Mouse (Mus musculus) lung, embryonic 14.5 days (tissue): ENCODE results near the gene Ptger4. TPM values are rescaled to one million over a fixed set of nuclear protein-coding genes. Genes with fewer than 3 reads are reported as not detected.

Experiments used
- ATAC-seq: fragments of 200-750 bp; cut with Nextera tagmentation; 2 replicates; pipeline ENCODE4 v1.8.0; 2017; ENCODE audit warnings: mild to moderate bottlenecking, moderate TSS enrichment, moderate library complexity; ENCODE audit not compliant: insufficient read depth
- DNase-seq: peaks from one replicate; pipeline ENCODE4 v3.0.0-alpha.2; 2015
- H3K27ac ChIP-seq: fragments of 300-500 bp; sonication (generic); 2 replicates; pipeline ENCODE4 v1.5.1; 2014; ENCODE audit warnings: low read depth, mild to moderate bottlenecking, moderate library complexity
- H3K27me3 ChIP-seq: fragments of 300-500 bp; sonication (generic); 2 replicates; pipeline ENCODE4 v1.6.1; 2014; ENCODE audit warnings: low read length, control low read depth; ENCODE audit not compliant: insufficient read depth
- H3K36me3 ChIP-seq: fragments of 300-500 bp; sonication (generic); 2 replicates; pipeline ENCODE4 v1.6.1; 2014; ENCODE audit warnings: control low read depth; ENCODE audit not compliant: insufficient read depth
- H3K4me1 ChIP-seq: fragments of 300-500 bp; sonication (generic); 2 replicates; pipeline ENCODE4 v1.6.1; 2014; ENCODE audit warnings: antibody characterized with exemption, control low read depth; ENCODE audit not compliant: insufficient read depth
- H3K4me2 ChIP-seq: fragments of 300-500 bp; sonication (generic); 2 replicates; pipeline ENCODE4 v1.6.1; 2014; ENCODE audit warnings: mild to moderate bottlenecking
- H3K4me3 ChIP-seq: fragments of 300-500 bp; sonication (generic); 2 replicates; pipeline ENCODE4 v1.5.1; 2014; ENCODE audit warnings: low read depth, low read length
- H3K9ac ChIP-seq: fragments of 300-500 bp; sonication (generic); 2 replicates; pipeline ENCODE4 v1.6.1; 2014
- H3K9me3 ChIP-seq: fragments of 300-500 bp; sonication (generic); 2 replicates; pipeline ENCODE4 v1.6.1; 2016; ENCODE audit warnings: low read depth, low read length, control low read depth
- CTCF ChIP-seq: IDR thresholded peaks from 2 replicates; pipeline ENCODE4 v1.5.1; 2016; ENCODE audit warnings: antibody characterized with exemption, low read depth
- WGBS: fragments of 180-500 bp; shearing (Covaris S2); extraction: QIAGEN DNeasy Blood & Tissue Kit; methylation state at CpG from one replicate; pipeline ENCODE4 v1.1.7; 2014; 5-methylcytosine and 5-hydroxymethylcytosine counted together
- polyA plus RNA-seq: library from polyadenylated mRNA; unstranded; fragments of >200 nt; fragmentation: Nextera tagmentation; extraction: Ambion mirVana; gene quantifications from 2 replicates; pipeline ENCODE4 v1.2.1, GENCODE M21; 2014

Ptger4 gene
- polyA plus RNA-seq, 1 experiment from 2014 or later: 1.0 TPM

DNA sequence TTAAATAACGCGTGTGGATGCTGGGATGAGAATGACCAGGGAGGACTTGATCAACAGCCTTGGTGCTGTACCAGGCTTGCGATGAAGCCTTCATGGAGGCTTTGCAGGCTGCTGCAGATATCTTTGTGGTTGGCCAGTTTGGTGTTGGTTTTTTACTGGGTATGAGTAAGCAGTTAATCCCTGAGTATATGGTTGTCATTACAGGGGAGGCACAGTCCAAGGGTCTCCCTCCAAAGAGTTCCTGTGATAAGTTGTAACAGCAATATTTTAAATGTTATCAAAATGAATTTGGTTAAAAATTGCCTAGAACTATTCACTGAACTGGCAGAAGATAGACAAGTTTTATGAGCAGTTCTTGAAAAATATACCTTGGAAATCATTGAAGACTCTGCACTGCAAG, 34.9 kb downstream of the Ptger4 start:
- Histone ChIP-seq H3K4me1 (no peaks in the 10 kb centered on the region), H3K4me3 (no peak overlapping the region), H3K27me3 (no peaks in the 10 kb centered on the region), H3K4me2 (no peak overlapping the region), H3K9me3 (no peaks in the 10 kb centered on the region), H3K27ac (no peak overlapping the region), H3K36me3 (no peaks in the 10 kb centered on the region; the same call in 1 of the 2 replicates), H3K9ac (no peak overlapping the region)
- 95% methylated on average over 3 of the region's 3 CpGs for WGBS
- TF ChIP-seq CTCF: no peak
- ATAC-seq (no peak), DNase-seq (no peak)

DNA sequence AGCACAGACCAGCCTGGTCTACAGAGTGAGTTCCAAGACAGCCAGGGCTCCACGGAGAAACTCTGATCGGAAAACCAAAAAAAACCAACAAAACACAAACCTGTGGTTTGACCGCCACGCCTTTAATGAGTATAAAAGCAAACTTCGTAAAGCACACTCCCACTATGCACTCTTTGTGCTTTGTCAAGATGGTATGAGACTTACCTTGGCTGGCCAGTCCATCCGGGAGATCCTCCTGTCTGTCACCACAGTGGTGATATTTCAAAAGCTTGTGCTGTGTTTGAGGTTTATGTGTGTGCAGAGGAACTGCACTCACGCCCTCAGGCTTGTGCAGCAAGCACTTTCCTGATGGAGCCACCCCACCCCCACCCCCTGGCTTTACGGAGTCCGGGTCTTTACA, 38.8 kb downstream of the Ptger4 start:
- 86% methylated on average over 9 of the region's 9 CpGs for WGBS

DNA sequence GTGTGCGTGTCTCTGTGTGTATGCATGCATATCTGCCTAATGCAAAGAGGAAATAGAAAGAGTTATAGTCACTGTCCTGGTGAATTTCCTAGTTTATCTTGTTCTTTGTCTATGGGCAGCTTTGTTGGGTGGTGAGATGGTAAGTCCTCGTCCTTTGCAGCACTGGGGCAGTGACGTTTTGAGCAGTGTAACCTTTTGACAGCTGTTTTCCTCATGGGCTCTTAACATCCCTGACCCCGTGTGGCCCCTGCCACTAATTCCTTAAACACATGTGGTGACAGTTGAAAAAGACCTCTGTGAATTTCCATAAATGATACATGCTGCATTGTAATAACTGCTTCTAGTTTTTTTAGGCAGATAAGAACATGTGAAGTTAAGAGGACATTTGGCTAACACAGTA, 47.3 kb downstream of the Ptger4 start:
- H3K36me3 ChIP-seq: peaks cover 13% of the 10 kb centered on the region; the same call in 1 of the 2 replicates
- 38% methylated on average over 4 of the region's 4 CpGs for WGBS
- H3K4me1 ChIP-seq: no peaks in the 10 kb centered on the region
- H3K27me3 ChIP-seq: no peaks in the 10 kb centered on the region
- H3K4me3 ChIP-seq: no peak overlapping the region
- no peak overlapping the region for H3K9ac ChIP-seq
- no peak for DNase-seq
- no peak overlapping the region for H3K27ac ChIP-seq
- no peak overlapping the region for H3K4me2 ChIP-seq
- no peak for TF ChIP-seq CTCF
- H3K9me3 ChIP-seq: no peaks in the 10 kb centered on the region
- no peak for ATAC-seq

More for the DNA sequence above, 38.8 kb downstream of the Ptger4 start:
- no peak overlapping the region for H3K4me3 ChIP-seq
- no peak for DNase-seq
- H3K4me2 ChIP-seq: no peak overlapping the region
- no peak overlapping the region for H3K27ac ChIP-seq
- TF ChIP-seq CTCF: no peak
- H3K9ac ChIP-seq: no peak overlapping the region
- H3K27me3 ChIP-seq: no peaks in the 10 kb centered on the region
- H3K4me1 ChIP-seq: no peaks in the 10 kb centered on the region
- no peaks in the 10 kb centered on the region; the same call in 1 of the 2 replicates for H3K36me3 ChIP-seq
- no peaks in the 10 kb centered on the region for H3K9me3 ChIP-seq
- ATAC-seq: no peak

DNA sequence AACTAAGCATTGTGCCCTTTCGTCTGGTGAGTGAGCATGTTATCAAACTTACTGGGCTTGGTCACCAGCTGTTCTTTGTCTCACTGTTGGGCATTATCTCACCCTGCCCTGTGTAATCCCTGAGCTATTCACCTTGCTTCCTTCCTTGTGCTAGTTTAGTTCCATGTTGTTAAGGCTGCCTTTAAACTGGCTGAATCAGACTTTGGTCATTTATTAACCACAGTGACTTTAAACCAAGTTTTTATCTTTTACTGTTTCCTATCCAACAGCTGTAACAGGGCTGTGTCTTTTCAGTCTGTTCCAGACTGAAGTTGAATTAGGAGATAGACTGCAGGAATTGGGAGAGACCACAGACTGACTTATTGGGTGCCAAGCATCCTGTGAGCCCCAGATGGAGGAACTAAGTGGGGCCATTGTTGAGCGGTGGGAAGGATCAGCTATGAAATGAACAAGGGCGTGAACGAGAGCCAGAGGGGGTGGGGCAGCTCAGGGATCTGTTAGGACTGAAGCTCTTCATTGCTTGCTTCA, 47.9 kb downstream of the Ptger4 start:
- no peak overlapping the region for H3K4me2 ChIP-seq
- TF ChIP-seq CTCF: no peak
- no peaks in the 10 kb centered on the region for H3K9me3 ChIP-seq
- H3K27ac ChIP-seq: no peak overlapping the region
- H3K9ac ChIP-seq: no peak overlapping the region
- H3K27me3 ChIP-seq: no peaks in the 10 kb centered on the region
- peak; percentile 19 for DNase-seq
- H3K36me3 ChIP-seq: peaks cover 13% of the 10 kb centered on the region; the same call in 1 of the 2 replicates
- H3K4me1 ChIP-seq: no peaks in the 10 kb centered on the region
- H3K4me3 ChIP-seq: no peak overlapping the region
- peak; percentile 35; the same call in 1 of the 2 replicates for ATAC-seq
- 39% methylated on average over 4 of the region's 4 CpGs for WGBS

DNA sequence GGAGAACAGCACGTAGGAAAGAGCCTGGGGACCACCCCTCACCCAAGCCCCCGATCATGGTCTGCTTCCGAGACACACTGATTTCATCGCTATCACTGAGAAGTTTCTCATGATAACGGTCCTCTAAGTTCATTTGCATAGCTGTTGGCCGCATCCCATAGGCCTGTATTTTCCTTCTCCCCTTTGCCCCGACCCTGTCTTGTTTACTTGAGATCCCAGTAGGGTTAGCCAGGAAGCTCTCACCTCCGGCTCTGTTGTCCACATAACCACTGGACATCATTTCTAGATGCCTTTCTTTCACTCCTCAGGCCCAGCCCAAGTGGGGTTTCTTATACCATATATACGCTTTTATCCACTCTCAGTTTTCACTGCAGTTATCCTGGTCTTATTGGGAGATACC, 49.1 kb downstream of the Ptger4 start:
- Histone ChIP-seq H3K36me3 (peaks cover 13% of the 10 kb centered on the region; the same call in 1 of the 2 replicates), H3K4me1 (no peaks in the 10 kb centered on the region), H3K4me3 (no peak overlapping the region), H3K9me3 (no peaks in the 10 kb centered on the region), H3K9ac (no peak overlapping the region), H3K27ac (no peak overlapping the region), H3K4me2 (no peak overlapping the region), H3K27me3 (no peaks in the 10 kb centered on the region)
- no peak for TF ChIP-seq CTCF
- DNase-seq (no peak), ATAC-seq (no peak)
- 78% methylated on average over 9 of the region's 9 CpGs for WGBS

DNA sequence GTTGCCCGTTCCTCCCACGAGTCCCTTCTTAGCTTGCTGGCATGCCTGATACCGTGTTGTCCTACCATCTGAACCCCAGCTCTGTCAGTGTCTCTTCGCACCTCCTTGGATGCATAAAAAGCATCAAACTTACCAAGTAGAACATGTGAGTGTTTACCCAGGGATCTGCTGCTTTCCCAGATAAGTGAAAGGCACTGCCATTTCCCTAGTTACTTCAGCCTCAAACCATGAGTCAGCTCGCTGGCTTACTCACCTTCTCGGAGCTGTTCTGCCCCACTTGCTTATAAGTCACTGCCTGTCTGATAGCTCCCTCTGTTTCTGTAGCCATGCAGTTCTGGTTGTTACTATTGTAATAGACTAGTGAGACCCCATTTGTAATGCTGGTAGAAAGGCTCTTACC, 49.5 kb downstream of the Ptger4 start:
- 92% methylated on average over 6 of the region's 6 CpGs for WGBS
- peaks cover 13% of the 10 kb centered on the region; the same call in 1 of the 2 replicates for H3K36me3 ChIP-seq
- ATAC-seq (no peak), DNase-seq (no peak)
- no peaks in the 10 kb centered on the region for H3K27me3 ChIP-seq
- no peaks in the 10 kb centered on the region for H3K4me1 ChIP-seq
- H3K4me2 ChIP-seq: no peak overlapping the region
- no peak overlapping the region for H3K9ac ChIP-seq
- H3K9me3 ChIP-seq: no peaks in the 10 kb centered on the region
- H3K4me3 ChIP-seq: no peak overlapping the region
- no peak overlapping the region for H3K27ac ChIP-seq
- TF ChIP-seq CTCF: no peak

DNA sequence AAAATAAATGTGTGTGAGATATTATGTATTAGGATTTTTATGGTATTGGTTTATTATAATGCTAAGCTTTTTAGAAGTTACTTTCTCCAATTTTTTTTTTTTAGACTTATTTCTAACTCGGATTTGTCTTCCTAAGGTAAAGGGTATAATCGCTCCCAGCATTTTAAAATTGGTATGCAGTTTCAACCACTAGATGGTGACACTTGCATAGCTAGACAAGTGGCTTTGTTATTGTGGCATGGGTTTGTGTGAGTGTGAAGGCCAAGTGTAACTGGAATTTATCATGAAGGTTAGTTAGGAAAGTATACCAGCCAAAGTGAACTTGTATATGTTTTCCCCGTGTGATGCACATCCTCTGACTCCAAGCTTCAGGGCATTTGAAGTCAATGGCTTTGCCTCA, 50.2 kb downstream of the Ptger4 start:
- 71% methylated on average over 3 of the region's 3 CpGs for WGBS
- Histone ChIP-seq H3K9ac (no peak overlapping the region), H3K4me2 (no peak overlapping the region), H3K9me3 (no peaks in the 10 kb centered on the region), H3K27me3 (no peaks in the 10 kb centered on the region), H3K27ac (no peak overlapping the region), H3K4me3 (no peak overlapping the region), H3K36me3 (peaks cover 13% of the 10 kb centered on the region; the same call in 1 of the 2 replicates), H3K4me1 (no peaks in the 10 kb centered on the region)
- peak; percentile 52 for TF ChIP-seq CTCF
- peak; percentile 48 for DNase-seq
- no peak for ATAC-seq
